Mouse (Mus musculus): Measurements from ENCODE around the gene Cfap157.

Gene Cfap157

DNA sequence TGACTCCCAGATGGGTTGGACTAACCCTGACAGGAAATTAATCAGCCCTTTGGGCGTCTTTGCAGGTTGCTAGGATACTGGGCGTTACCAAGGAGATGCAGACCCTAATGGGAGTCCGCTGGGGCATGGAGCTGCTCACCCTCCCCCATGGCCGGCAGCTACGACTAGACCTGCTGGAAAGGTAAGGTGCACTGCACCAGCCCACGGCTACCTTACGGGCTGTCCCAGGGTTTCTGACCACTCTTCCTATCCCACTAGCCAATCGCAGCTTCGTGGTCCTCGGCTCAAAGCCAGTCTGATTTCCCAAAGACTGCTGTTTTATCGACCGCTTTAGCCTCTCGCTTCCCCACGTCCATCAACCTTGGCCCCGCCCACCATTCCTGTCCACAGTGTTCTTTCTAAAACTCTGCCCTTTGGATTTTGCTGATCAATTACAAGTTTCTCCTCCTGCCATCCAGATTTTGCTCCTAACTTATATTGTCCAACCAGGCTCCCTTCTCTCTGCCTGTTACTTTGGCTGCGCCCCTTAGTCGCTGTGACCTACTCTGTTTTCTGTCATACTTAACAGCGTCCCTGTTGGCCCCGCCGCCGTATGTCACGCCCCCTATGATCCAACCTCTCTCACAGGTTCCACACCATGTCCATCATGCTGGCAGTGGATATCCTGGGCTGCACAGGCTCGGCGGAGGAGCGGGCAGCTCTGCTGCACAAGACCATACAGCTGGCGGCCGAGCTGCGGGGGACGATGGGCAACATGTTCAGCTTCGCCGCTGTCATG, 33.2 kb downstream of the Cfap157 start:
- in situ Hi-C loops (cut with MboI): no loop called here

DNA sequence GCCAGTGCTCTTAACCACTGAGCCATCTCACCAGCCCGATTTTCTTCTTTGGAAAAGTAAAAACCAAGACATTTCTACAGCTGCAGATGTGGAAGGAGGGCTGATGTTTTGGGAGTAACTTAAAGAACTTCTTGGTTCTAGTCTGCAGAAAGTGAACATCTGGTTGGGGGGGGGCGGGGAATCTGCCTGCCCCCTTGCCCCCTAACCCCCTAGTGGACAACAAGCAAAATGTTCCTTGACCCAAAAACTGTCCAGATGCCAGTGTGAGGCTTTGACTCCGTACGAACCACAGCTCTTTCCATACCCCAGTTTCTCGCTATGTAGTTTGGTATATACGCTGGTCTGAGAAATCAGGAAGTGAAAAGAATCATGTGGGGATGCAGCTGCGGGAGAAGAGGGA, 34.0 kb downstream of the Cfap157 start:
- in situ Hi-C loops (cut with MboI): no loop called here

DNA sequence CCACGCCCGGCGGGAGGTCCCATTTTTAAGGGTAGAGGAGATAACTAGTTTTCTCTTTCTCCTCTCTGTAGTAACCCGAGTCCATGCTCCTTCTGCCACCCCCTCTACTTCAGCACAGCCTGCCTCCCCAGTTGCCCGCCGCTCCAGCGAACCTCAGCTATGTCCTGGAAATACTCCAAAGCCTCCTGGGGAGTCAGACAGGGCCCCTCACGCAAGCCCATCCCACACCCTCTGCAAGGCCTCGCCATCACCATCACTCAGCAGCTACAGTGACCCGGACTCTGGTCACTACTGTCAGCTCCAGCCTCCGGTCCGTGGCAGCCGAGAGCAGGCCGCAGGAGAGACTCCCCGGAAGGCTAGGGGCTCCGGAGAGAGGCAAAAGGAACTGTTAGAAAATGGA, 35.1 kb downstream of the Cfap157 start:
- in situ Hi-C loops (cut with MboI): no loop called here

DNA sequence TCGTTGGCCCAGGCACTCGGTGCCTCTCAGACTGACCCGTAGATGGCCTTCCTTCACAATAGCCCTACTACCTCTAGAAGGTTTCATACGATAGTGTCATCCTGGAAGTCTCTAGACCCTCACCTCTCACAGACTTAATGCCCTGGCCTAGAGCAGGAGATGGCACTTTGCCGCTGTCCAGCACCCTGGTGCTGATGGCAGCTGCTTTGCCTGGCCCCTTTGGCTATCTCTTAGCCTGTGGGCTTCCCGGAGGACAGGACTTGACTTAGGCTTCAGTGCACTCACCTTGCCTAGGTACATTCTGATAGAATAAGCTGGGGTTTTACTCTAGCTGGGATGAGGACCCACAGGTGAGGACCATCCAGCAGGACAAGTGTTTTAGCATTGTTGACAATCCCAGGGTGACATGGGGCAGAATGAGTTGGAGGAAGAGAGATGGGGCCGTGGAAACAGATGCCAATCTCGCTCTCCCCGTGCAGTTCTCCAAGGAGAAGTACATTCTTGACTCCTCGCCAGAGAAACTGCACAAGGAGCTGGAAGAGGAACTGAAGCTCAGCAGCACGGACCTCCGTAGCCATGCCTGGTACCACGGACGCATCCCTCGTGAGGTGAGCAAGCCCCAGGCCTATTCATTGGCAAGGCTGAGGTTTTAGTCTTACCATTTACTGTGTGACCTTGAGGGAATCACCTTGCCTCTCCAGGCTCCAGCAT, 39.8 kb downstream of the Cfap157 start:
- in situ Hi-C loops (cut with MboI): no loop called here

DNA sequence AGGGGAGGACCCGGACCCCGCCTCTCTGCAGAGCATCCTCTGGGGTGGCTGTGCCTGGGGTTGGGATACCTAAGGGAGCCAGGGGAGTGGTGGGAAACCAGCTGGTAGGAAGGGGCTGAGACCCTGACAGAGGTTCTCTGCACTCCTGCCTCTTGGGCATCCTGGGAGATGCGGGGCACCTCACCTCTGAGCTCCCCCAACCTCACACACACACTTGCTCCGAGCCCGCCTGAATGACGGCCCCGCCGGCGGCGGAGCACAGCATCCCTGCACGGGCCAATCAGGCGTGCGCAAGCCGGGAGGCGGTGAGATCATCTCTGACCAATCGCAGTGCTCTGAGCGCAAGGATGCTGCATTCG, 42.1 kb downstream of the Cfap157 start:
- in situ Hi-C loops (cut with MboI): no loop called here

GRCm38 (mm10) chr2:32741273-32742172, 42.7 kb downstream of the Cfap157 start:
- in situ Hi-C loops (cut with MboI): no loop called here

- in situ Hi-C loops (cut with MboI): no loop called here
These were observed 43.3 kb downstream of the Cfap157 start, which contains the start of gene 6330409D20Rik for GRCm38 (mm10) chr2:32740916-32741272. TSS of gene 6330409D20Rik (minus strand) at chr2:32741016.

DNA sequence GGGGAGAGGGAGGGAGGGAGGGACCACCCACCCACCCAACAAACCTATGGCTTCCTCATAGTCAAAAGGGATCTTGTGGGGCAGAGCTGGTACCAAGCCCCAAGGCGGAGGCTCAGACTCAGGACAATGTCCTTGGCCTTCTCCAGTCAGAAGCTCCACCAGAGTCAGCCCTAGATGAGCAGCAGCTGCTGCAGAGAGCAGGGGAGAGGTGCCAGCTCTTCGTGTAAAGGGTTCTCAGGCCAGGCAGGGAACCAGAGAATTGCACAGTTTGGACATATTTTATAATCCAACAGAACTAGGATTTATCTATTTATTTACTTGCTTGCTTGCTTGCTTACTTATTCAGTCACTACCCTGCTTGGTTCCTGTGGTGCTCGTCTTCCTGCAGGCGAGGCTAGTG, 44.9 kb downstream of the Cfap157 start:
- in situ Hi-C loops (cut with MboI): no loop called here

DNA sequence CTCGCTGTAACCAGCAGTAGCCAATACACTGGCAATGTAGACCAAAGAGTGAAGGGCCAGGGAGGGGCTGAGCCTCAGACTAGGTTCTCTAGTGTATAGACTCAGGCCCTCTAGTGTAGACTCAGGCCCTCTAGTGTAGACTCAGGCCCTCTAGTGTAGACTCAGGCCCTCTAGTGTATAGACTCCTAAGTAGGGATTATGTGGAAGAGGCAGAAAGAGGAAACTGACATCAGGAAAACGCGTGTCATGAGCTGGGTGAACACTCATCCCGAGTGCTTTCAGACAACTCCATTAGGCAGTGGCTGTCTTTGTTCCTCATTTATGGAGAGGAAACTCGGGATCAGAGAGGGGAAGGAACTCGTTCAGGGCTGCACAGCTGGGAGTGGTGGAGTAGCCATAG, 47.2 kb downstream of the Cfap157 start:
- in situ Hi-C loops (cut with MboI): no loop called here

- in situ Hi-C loops (cut with MboI): no loop called here
These were observed 47.9 kb downstream of the Cfap157 start for GRCm38 (mm10) chr2:32736306-32736829.

DNA sequence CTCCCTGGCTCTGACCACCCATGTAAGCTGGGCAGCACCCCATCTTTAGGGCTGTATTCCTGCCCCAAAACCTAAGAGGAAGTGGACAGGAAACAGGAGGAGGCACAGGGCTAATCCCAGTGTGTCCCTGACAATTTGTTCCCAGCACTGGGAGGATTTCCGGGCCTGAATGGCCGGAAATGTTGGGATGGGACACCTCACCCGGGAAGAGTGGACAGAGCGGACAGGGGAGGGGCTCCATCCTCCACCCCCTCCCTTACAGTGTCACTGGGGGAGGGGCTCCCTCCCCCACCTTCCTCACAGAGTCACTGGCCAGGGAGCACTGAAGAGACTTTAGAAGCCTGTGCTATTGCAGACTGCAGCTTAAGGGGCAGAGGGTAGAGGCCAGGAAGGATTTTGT, 49.3 kb downstream of the Cfap157 start:
- in situ Hi-C loops (cut with MboI): no loop called here

DNA sequence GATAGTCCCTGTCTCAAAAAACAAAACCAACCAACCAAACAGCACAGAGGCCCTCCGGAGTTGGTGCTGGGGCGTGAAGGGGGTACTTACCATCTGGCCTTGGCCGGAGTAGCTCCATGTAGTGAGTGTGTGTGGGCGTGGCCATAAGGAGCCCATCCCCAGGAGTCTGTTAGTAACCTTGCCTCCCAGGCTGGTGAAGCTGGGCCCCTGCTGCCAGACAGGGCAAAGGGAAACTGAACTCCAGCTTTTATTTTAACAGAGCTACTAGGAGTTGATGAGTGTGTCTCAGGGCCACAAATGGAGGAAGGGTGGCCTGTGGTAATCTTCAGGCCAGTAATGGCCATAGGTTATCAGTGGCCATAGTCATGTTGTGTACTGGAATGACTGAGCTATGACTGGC, 49.7 kb downstream of the Cfap157 start:
- in situ Hi-C loops (cut with MboI): no loop called here

DNA sequence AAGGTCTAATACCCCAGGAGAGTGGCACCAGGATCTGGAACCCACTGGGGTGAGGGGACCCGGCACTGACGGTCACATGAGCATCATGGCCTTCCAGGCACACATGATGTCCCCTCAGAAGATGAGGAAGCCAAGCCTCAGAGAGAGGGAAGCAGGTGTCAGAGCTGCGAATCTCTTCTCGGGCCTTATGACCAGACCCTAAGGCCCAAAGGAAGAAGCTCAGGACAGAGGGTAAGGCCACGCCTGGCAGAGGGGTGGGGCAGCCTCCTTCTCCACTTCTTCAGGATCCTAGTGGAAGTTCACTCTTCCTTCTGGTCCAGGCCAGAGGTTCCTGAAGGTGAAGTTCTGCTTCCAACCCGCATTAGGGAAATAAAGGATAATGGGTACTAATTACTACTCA, 51.5 kb downstream of the Cfap157 start:
- in situ Hi-C loops (cut with MboI): no loop called here

- in situ Hi-C loops (cut with MboI): no loop called here
These were observed 52.3 kb downstream of the Cfap157 start for GRCm38 (mm10) chr2:32731911-32732310.

DNA sequence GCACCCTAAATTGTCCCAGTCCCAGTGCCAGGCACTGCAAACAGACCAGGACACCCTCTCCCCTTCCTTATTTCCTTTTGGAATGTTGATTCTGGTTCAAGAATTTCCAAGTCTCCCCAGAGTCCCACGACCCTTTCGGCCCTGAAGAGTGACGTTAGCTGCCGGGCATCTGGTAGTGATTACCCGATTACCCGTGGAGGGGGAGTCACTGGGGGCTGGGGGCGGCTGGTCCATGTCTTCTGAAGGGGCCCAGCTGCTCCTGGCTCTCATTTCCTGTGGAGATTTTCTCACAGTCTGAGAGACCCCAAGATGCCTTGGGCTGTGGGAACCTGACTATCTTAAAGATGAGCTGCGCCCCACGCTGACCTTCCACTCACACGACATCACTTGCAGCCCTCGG, 53.4 kb downstream of the Cfap157 start:
- in situ Hi-C loops (cut with MboI): no loop called here

DNA sequence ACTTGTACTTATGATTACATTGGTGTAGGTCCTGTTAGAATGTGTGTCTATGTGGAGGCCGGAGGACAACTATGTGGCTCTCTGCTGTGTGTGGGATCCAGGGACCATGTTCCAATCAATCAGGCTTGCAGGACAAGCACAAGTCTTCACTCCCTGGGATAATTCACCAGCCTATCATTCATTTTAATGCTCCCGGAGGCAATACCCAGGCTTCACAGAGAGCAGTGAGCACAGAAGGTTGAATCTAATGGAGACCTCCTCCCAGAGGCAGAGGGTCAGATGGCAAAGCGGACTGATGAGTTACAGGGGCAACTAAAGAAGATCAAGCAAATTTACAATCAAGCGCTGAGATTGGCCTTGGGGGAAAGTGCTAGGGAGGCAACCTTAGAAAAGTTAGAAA, 54.7 kb downstream of the Cfap157 start:
- in situ Hi-C loops (cut with MboI): no loop called here

- in situ Hi-C loops (cut with MboI): no loop called here
These were observed 55.8 kb downstream of the Cfap157 start for GRCm38 (mm10) chr2:32728463-32728862.

DNA sequence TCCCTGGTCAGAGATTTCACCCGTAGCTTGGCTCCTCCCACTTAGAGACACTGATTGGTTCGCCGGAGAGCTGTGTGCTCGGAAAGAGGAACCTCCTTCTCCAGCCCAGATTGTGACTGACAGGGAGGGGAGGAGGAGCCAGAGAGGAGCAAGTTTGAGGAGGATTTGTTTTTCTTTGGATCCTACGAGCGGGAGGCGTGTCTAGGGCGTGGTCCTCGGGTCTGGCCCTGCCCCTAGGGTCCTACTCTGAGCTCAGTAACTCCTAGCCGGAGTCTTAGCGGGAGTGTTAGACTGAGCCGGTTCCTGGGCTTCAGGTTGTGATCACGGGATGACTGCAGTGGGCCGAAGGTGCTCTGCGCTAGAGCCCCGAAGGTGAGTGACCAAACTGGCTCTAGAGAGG, 56.8 kb downstream of the Cfap157 start:
- in situ Hi-C loops (cut with MboI): no loop called here

Data from mature B cell (primary cell).